Mouse (Mus musculus) liver, embryonic 15.5 days (tissue): ENCODE measurements at regions not wholly inside any gene's neighbourhood (a gene's known extent, or its start where the extent isn't known, plus 50 kb on each side); places are given as distances from the start of the nearest gene placed in this dataset.

Experiments
- ATAC-seq: fragments of 200-750 bp; cut with Nextera tagmentation; 2 replicates; pipeline ENCODE4 v1.8.0; 2017; ENCODE audit warnings: moderate number of reproducible peaks, mild to moderate bottlenecking, moderate library complexity; ENCODE audit not compliant: insufficient read depth
- H3K27ac ChIP-seq: fragments of 300-500 bp; sonication (generic); replicated peaks from 2 replicates; pipeline ENCODE4 v1.5.1; 2015; ENCODE audit warnings: mild to moderate bottlenecking, inconsistent platforms
- H3K27me3 ChIP-seq: fragments of 300-500 bp; sonication (generic); 2 replicates; pipeline ENCODE4 v1.6.1; 2015; ENCODE audit warnings: mild to moderate bottlenecking, inconsistent platforms
- H3K36me3 ChIP-seq: fragments of 300-500 bp; sonication (generic); replicated peaks from 2 replicates; pipeline ENCODE4 v1.6.1; 2015; ENCODE audit warnings: moderate library complexity, mild to moderate bottlenecking, inconsistent platforms
- H3K4me1 ChIP-seq: fragments of 300-500 bp; sonication (generic); replicated peaks from 2 replicates; pipeline ENCODE4 v1.6.1; 2015; ENCODE audit warnings: inconsistent platforms
- H3K4me2 ChIP-seq: fragments of 300-500 bp; sonication (generic); 2 replicates; pipeline ENCODE4 v1.6.1; 2015; ENCODE audit warnings: moderate library complexity, mild to moderate bottlenecking, inconsistent platforms
- H3K4me3 ChIP-seq: fragments of 300-500 bp; sonication (generic); replicated peaks from 2 replicates; pipeline ENCODE4 v1.5.1; 2015; ENCODE audit warnings: mild to moderate bottlenecking, inconsistent platforms
- H3K9ac ChIP-seq: fragments of 300-500 bp; sonication (generic); 2 replicates; pipeline ENCODE4 v1.6.1; 2015; ENCODE audit warnings: moderate library complexity, mild to moderate bottlenecking, inconsistent platforms
- H3K9me3 ChIP-seq: fragments of 300-500 bp; sonication (generic); replicated peaks from 2 replicates; pipeline ENCODE4 v1.6.1; 2016; ENCODE audit warnings: inconsistent platforms
- WGBS: fragments of 180-500 bp; shearing (Covaris S2); methylation state at CpG from one replicate; pipeline ENCODE4 v1.1.7; 2015; ENCODE audit warnings: mixed read lengths; ENCODE audit not compliant: insufficient replicate concordance; 5-methylcytosine and 5-hydroxymethylcytosine counted together

DNA sequence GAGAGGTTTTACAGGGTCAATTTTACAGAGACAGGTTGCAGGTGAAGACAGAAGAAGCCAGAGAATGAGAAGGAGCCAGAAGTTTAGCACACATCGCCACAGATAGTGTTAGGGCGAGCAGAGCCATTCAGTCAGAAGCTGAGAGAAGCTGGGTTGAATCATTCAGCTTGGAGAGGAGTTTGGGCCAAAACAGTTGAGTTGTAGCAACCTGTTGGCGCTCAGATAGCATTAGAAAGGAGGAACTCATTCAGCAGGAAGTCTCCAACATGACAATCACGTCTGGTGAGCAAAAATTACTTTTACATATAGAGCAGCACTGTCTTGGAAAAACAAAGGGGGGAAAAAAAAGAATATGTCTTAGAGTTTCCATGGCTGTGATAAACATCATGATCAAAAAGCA, 53.2 kb downstream of the Fam43a start:
- Histone ChIP-seq H3K27me3 (no peaks in the 10 kb centered on the region), H3K27ac (no peak overlapping the region), H3K4me2 (no peak overlapping the region), H3K36me3 (no peaks in the 10 kb centered on the region), H3K4me3 (no peak overlapping the region), H3K4me1 (no peaks in the 10 kb centered on the region), H3K9ac (no peak overlapping the region), H3K9me3 (no peaks in the 10 kb centered on the region)
- no peak for ATAC-seq
- 29% methylated on average over 4 of the region's 4 CpGs for WGBS

- no peak for ATAC-seq
- Histone ChIP-seq H3K4me1 (no peaks in the 10 kb centered on the region), H3K9me3 (no peaks in the 10 kb centered on the region), H3K4me3 (no peak overlapping the region), H3K36me3 (no peaks in the 10 kb centered on the region), H3K27ac (no peak overlapping the region), H3K27me3 (no peaks in the 10 kb centered on the region), H3K4me2 (no peak overlapping the region), H3K9ac (no peak overlapping the region)
- WGBS, result 68% methylated on average over 5 of the region's 5 CpGs
These were observed 54.3 kb downstream of the Fam43a start for GRCm38 (mm10) chr16:30653806-30654205.

GRCm38 (mm10) chr16:30654226-30654625, 54.7 kb downstream of the Fam43a start:
- Histone ChIP-seq H3K27me3 (no peaks in the 10 kb centered on the region), H3K4me2 (no peak overlapping the region), H3K27ac (no peak overlapping the region), H3K4me1 (no peaks in the 10 kb centered on the region), H3K9me3 (no peaks in the 10 kb centered on the region), H3K9ac (no peak overlapping the region), H3K4me3 (no peak overlapping the region), H3K36me3 (no peaks in the 10 kb centered on the region)
- 59% methylated on average over 9 of the region's 9 CpGs for WGBS
- no peak for ATAC-seq

GRCm38 (mm10) chr16:30655798-30656221, 56.3 kb downstream of the Fam43a start:
- no peaks in the 10 kb centered on the region for H3K36me3 ChIP-seq
- no peaks in the 10 kb centered on the region for H3K9me3 ChIP-seq
- WGBS, result 46% methylated on average over 5 of the region's 5 CpGs
- no peaks in the 10 kb centered on the region for H3K4me1 ChIP-seq
- no peaks in the 10 kb centered on the region for H3K27me3 ChIP-seq
- no peak overlapping the region for H3K4me3 ChIP-seq
- no peak overlapping the region for H3K9ac ChIP-seq
- H3K4me2 ChIP-seq, result no peak overlapping the region
- no peak for ATAC-seq
- H3K27ac ChIP-seq, result no peak overlapping the region

DNA sequence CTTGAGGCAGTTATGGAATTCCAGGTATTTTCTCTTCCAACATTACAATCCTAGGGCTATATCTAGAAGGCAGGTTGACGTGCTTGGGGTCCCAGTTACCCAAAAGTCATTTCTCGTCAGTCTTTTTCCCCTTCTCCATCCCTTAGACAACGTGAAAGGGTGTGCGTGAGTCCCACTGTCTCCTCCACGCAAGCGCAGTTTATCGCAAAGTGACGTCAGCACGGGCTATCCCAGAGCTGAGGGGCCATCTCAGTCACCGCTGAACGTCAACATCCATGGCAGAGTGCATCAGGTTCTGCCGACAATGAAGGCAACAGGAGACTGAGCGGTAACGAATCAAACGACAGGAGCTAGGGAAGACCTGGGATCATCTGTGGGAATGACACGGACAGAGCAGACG, 57.4 kb downstream of the Fam43a start:
- no peaks in the 10 kb centered on the region for H3K27me3 ChIP-seq
- H3K36me3 ChIP-seq, result no peaks in the 10 kb centered on the region
- H3K9ac ChIP-seq, result no peak overlapping the region
- H3K4me1 ChIP-seq, result no peaks in the 10 kb centered on the region
- 76% methylated on average over 17 of the region's 17 CpGs for WGBS
- H3K4me2 ChIP-seq, result no peak overlapping the region
- no peaks in the 10 kb centered on the region for H3K9me3 ChIP-seq
- no peak overlapping the region for H3K27ac ChIP-seq
- ATAC-seq, result no peak
- H3K4me3 ChIP-seq, result no peak overlapping the region

GRCm38 (mm10) chr16:30658921-30659320, 59.4 kb downstream of the Fam43a start:
- WGBS, result 62% methylated on average over 4 of the region's 4 CpGs
- no peaks in the 10 kb centered on the region for H3K27me3 ChIP-seq
- ATAC-seq, result no peak
- no peak overlapping the region for H3K4me3 ChIP-seq
- no peaks in the 10 kb centered on the region for H3K36me3 ChIP-seq
- no peaks in the 10 kb centered on the region for H3K4me1 ChIP-seq
- H3K9ac ChIP-seq, result no peak overlapping the region
- H3K9me3 ChIP-seq, result no peaks in the 10 kb centered on the region
- H3K27ac ChIP-seq, result no peak overlapping the region
- no peak overlapping the region for H3K4me2 ChIP-seq

- no peak overlapping the region for H3K4me3 ChIP-seq
- no peaks in the 10 kb centered on the region for H3K4me1 ChIP-seq
- WGBS, result 58% methylated on average over 16 of the region's 16 CpGs
- no peak overlapping the region for H3K9ac ChIP-seq
- no peaks in the 10 kb centered on the region for H3K27me3 ChIP-seq
- H3K27ac ChIP-seq, result no peak overlapping the region
- H3K4me2 ChIP-seq, result no peak overlapping the region
- H3K9me3 ChIP-seq, result no peaks in the 10 kb centered on the region
- no peak for ATAC-seq
- H3K36me3 ChIP-seq, result no peaks in the 10 kb centered on the region
These were observed 61.8 kb downstream of the Fam43a start for GRCm38 (mm10) chr16:30661086-30661977.

- Histone ChIP-seq H3K4me3 (no peak overlapping the region), H3K9ac (no peak overlapping the region), H3K4me1 (no peaks in the 10 kb centered on the region), H3K36me3 (no peaks in the 10 kb centered on the region), H3K27ac (no peak overlapping the region), H3K4me2 (no peak overlapping the region), H3K27me3 (no peaks in the 10 kb centered on the region), H3K9me3 (no peaks in the 10 kb centered on the region)
- 57% methylated on average over 8 of the region's 8 CpGs for WGBS
- ATAC-seq, result no peak
These were observed 63.5 kb downstream of the Fam43a start for GRCm38 (mm10) chr16:30663055-30663454.

- H3K36me3 ChIP-seq, result no peaks in the 10 kb centered on the region
- H3K4me3 ChIP-seq, result no peak overlapping the region
- 61% methylated on average over 3 of the region's 3 CpGs for WGBS
- no peak for ATAC-seq
- no peaks in the 10 kb centered on the region for H3K9me3 ChIP-seq
- no peak overlapping the region for H3K4me2 ChIP-seq
- H3K9ac ChIP-seq, result no peak overlapping the region
- no peaks in the 10 kb centered on the region for H3K4me1 ChIP-seq
- no peaks in the 10 kb centered on the region for H3K27me3 ChIP-seq
- no peak overlapping the region for H3K27ac ChIP-seq
These were observed 64.4 kb downstream of the Fam43a start for GRCm38 (mm10) chr16:30663971-30664370.

GRCm38 (mm10) chr16:30664433-30664832, 64.9 kb downstream of the Fam43a start:
- Histone ChIP-seq H3K27ac (no peak overlapping the region), H3K27me3 (no peaks in the 10 kb centered on the region), H3K4me1 (no peaks in the 10 kb centered on the region), H3K9me3 (no peaks in the 10 kb centered on the region), H3K4me3 (no peak overlapping the region), H3K36me3 (no peaks in the 10 kb centered on the region), H3K4me2 (no peak overlapping the region), H3K9ac (no peak overlapping the region)
- 43% methylated on average over 4 of the region's 4 CpGs for WGBS
- no peak for ATAC-seq

DNA sequence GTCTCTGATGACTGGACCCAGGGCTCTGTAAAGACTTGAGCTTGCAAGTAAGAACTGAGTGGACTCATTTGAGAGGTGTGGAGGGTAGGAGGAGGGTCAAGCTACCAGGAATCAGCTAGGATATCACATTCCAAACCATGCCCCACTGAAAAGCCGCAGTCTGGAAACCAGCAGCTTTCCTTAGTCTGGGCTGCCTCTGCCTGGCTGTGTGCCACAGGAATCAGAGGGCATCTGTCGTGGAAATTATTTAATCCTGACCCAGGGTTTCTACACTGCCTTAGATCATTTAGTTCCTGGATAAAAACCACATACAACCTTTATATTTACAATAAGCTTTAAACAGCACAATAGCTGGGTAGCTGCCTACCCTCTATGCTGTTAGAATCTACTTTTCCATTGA, 66.4 kb downstream of the Fam43a start:
- Histone ChIP-seq H3K4me1 (no peaks in the 10 kb centered on the region), H3K9ac (no peak overlapping the region), H3K36me3 (no peaks in the 10 kb centered on the region), H3K27me3 (no peaks in the 10 kb centered on the region), H3K4me2 (no peak overlapping the region), H3K4me3 (no peak overlapping the region), H3K27ac (no peak overlapping the region), H3K9me3 (no peaks in the 10 kb centered on the region)
- no peak for ATAC-seq
- 55% methylated on average over 2 of the region's 2 CpGs for WGBS

GRCm38 (mm10) chr16:30669883-30670282, 70.4 kb downstream of the Fam43a start:
- no peaks in the 10 kb centered on the region for H3K4me1 ChIP-seq
- no peak overlapping the region for H3K27ac ChIP-seq
- no peaks in the 10 kb centered on the region for H3K27me3 ChIP-seq
- no peaks in the 10 kb centered on the region for H3K36me3 ChIP-seq
- ATAC-seq, result no peak
- no peak overlapping the region for H3K4me2 ChIP-seq
- H3K9ac ChIP-seq, result no peak overlapping the region
- no peaks in the 10 kb centered on the region for H3K9me3 ChIP-seq
- H3K4me3 ChIP-seq, result no peak overlapping the region
- WGBS, result 45% methylated on average over 8 of the region's 8 CpGs
